Mouse (Mus musculus) adrenal gland, adult 18-20 months (tissue): ENCODE measurements around the gene Spata1. TPM values are rescaled to one million over a fixed set of nuclear protein-coding genes. Genes with fewer than 3 reads are reported as not detected.

ENCODE experiments used
- DNase-seq, 2 experiments: peaks; one replicate each; pipeline ENCODE4 v3.0.0; 2021 to 2022; ENCODE audit warnings: low spot score in 2 of 2
- total RNA-seq, 2 experiments: library from RNA; stranded (reverse); gene quantifications; 1 replicate in 1 of 2; 2 replicates in 1 of 2; pipeline ENCODE4 v1.2.3; 2021

The Spata1 gene
- total RNA-seq, 2 experiments from 2014 or later: 2.7 to 3.3 TPM

DNA sequence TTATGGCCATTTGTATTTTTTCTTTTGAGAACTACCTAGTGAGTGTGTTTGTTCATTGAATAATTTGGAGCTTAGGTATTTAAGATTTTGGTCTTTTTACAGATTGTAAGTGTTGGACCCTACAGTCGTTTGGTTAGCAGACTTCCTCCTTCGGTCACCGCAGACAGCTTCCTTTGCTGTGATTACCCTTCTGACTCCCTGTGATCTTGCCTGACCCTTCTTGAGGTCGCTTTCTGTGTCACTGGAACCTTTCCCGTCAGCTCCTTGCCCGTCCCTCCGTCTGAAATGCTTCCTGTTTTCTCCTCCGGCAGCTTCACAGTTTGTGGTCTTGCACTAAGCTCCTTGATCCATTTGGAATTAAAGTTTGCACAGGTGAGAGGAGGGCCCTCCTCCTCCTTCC lies 77.8 kb downstream of the Spata1 start:
- no peak for DNase-seq

DNA sequence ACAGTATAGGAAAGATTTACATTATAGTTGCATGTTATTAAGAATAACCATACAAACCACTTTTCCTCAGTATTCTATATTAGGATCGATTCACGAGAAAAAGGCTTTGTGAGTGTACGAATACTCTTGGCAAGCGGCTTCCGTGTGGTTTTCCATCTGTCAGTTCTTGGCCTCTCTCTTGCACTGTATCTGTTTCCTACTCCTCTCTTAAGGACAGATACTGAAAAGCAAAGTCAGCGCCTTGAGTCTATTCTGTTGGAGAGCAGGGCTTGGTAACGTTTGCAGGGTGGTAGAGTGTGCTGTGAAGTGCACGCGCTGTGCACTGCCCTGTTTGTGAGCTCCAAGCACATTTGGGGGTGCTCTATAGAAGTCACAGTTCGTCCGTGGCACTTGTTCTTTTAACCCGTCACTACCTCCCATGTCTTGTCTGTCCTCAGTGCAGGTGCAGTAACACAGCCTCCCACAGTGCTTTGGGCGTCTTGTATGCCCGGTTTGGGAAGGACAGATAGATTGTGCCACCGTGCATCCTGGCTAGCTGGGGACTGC lies 79.5 kb downstream of the Spata1 start:
- no peak for DNase-seq

DNA sequence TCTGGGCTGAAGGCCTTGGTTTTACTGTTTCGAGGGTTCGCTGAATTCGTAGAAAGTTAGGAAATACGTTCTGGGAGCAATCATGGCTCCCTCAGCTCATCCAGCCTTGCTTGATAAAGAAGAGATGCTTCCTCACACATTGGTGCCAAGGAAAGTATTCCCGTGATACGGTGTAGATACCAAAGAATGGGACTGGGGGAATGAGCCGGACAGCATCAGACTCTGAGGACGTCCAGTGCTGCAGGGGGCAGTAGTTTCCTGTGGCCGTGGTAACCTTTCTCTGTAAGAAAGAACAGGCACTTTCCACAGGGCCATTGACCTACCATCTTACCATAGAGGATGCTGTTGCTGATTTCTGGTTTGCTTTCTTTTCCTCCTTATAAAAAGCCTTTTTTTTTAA lies 80.0 kb downstream of the Spata1 start:
- DNase-seq: no peak

DNA sequence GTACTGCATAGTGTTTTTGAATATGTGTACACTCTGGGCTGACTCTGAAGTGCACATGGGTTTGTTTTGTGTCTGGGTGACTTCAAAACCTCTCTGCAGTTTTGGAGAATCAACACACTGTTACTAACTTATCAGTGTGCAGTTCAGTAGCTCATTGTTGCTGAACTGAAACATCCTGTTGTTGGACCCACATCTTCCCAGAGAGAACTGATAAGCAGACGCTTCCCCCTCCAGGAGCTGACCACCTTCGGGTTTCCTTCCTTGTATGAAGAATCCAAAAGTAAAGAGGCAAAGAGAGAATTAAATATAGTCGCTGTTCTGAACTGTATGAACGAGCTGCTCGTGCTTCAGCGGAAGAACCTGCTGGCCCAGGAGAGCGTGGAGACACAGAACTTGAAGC lies 80.7 kb downstream of the Spata1 start:
- DNase-seq: no peak

DNA sequence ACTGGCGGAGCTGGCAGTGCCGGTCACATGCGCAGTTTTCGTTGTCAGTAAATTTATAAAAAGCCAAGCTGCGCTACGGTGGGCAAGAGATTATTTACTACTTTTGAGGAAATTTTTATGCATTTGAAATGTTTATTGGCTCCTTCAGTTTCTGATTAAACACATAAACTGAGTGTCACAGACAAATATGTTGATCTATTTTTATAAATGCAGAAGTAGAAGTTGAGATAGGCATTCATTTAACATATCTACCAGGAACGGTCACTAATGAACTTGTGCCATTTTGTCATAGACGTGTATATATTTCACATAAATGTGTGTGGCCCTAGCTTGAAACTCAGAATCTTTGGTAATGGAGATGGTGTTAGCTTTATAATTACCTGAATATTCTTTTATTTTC lies 81.7 kb downstream of the Spata1 start:
- DNase-seq: no peak

DNA sequence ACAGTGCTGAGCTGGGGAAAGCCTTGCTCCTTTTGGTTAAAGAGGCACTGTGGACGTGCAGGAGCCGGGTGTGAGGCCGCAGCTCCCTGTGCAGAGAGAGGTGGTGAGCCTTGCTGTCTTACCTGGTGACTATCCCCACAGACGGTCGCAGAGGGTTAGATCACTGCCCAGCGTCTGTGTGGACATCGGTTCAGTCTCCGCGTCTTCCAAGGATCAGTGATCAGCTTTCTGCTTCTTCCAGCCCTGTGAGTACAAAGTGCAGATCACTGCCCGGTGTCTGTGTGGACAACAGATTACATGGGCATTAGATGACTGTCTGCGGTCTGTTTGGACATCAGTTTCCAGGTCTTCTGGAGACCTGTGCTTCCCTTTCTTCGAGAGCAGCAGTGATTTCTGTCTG lies 85.0 kb downstream of the Spata1 start:
- no peak for DNase-seq

DNA sequence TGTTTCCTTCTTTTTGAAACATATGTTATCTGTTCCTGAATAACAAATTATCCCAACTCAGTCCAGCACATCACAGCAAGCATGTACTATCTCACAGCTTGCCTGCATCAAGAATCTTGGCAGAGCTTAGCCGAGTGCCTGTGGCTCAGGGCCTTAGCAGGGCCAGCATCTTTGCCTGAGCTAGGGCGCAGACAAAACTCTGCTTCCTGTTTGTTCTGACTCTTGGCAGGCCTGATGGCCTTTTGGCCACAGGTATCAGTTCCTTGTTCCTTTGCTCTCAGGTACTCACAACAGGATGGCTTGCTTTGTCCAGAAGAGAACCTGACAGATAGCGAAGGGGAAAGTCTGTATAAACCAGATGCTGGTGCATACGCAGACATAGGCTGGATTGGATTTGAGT lies 85.6 kb downstream of the Spata1 start:
- no peak for DNase-seq

DNA sequence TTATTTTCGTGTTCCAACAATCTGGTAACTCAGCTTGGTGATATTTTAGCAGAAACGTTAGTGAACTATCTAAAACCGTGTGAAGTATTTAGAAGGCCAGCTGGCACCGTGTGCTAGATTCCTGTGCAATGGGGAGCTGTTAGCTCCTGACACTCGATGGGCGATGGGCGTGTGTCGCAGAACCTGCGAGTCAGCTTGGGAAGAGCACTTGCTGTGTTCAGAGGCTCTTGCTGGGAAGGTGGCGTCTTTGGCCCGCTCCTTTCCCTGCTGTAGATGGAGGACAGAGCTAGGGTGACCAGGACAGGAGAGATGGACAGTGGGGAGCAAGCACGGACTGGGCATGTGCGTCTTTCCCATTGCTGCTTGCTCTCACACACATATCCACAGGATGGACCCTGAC lies 86.5 kb downstream of the Spata1 start:
- DNase-seq: no peak

DNA sequence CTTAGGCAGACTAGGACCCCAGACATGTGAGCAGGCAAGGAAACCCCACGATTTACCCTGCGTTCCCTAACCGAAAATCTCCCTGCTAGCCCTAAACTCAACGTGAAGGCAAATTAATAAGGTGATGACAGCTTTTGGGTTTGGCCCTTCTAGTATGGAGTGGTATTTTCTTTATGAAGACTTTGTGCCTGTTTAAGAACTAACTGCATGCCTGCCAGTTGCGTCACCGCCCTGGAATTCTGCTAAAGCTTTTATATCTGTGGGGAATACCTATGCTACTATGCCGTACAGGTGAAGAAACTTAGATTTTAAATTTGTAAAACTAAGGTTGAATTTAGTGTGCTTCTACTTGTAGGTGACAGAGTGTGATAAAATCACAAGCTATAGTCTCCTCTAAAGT lies 87.1 kb downstream of the Spata1 start:
- DNase-seq: no peak

DNA sequence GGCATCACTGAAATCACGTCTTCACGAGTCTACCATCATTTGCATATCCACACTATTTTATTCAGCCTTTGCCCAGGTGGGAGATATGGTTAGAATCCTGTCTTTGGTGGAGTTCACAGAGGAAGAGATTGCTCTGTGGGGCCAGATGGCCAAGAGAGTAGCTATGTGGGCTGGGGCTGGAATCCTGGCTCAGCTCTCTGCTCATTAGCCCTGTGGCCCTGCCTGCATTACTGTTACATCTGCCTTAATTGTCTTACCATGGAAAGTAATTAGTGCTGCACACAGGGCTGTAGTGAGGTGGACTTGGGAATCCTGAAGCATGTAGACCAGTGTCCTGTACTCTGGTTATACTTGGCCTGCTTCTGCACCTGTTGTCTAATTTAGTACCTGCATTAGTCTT lies 87.5 kb downstream of the Spata1 start:
- no peak for DNase-seq

DNA sequence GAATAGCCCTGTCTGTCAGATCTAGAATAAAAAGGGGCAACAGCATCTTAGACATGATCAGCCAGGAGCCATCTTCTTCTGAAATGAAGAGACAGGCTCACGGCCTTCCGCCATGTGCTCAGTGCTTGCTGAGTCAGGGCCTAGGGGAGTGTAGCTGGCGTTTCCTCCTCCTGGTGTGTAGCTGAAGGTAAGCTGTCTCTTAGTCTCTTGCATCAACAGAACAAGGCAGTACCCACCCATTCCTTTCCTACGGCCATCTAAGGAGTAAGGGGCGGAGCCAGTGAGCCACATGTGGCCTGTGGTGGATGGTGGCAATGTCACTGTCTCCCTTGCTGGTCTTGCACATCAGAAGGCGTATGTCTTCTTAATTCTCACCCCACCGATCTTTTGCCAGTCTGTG lies 89.4 kb downstream of the Spata1 start:
- no peak for DNase-seq

Other genes with a start within 250 kb of the Spata1 start
- 1 to 10 TPM; 6.4 to 6.6 TPM for gene Ssx2ip, start 95.1 kb downstream of the Spata1 start, total RNA-seq
- gene Ctbs, start 50.0 kb downstream of the Spata1 start, total RNA-seq: 1 to 10 TPM; 5.3 to 8.2 TPM
- 100 to 1,000 TPM; 264 to 272 TPM for gene Gng5, start 54 bp upstream of the Spata1 start, total RNA-seq
- 10 to 100 TPM; 23.4 to 28.9 TPM for gene Rpf1, start 21.7 kb upstream of the Spata1 start, total RNA-seq
- gene Uox, start 70.7 kb upstream of the Spata1 start, total RNA-seq: under 1 TPM in 1 of 2 experiments, not detected in 1; 0.53 TPM
- not detected for gene Dnase2b, start 115.8 kb upstream of the Spata1 start, total RNA-seq
- not detected for gene 4930503B20Rik, start 151.6 kb upstream of the Spata1 start, total RNA-seq
- under 1 TPM in 1 of 2 experiments, not detected in 1; 0.58 TPM for gene Samd13, start 185.8 kb upstream of the Spata1 start, total RNA-seq